Mouse (Mus musculus) lung, adult 2 months (tissue): ENCODE results near the gene Tnpo1. TPM values are rescaled to one million over a fixed set of nuclear protein-coding genes. Genes with fewer than 3 reads are reported as not detected.

Source experiments
- DNase-seq: peaks from one replicate; pipeline ENCODE4 v3.0.0; 2022
- H3K4me1 ChIP-seq: fragments of 200-500 bp; 2 replicates; pipeline ENCODE4 v1.6.1; 2011; ENCODE audit warnings: low read length; ENCODE audit not compliant: control insufficient read depth, insufficient read depth
- H3K4me3 ChIP-seq: fragments of 200-500 bp; replicated peaks from 2 replicates; pipeline ENCODE3; 2011; ENCODE audit warnings: low read depth, mild to moderate bottlenecking, control low read depth, low read length; ENCODE audit errors: extremely low read depth
- CTCF ChIP-seq: fragments of 200-500 bp; IDR thresholded peaks from 2 replicates; pipeline ENCODE4 v1.5.1; 2011; ENCODE audit warnings: mild to moderate bottlenecking, low read length, control low read depth; ENCODE audit not compliant: insufficient read depth
- POLR2A ChIP-seq: fragments of 200-500 bp; IDR thresholded peaks from 2 replicates; pipeline ENCODE4 v1.6.1; 2011; ENCODE audit warnings: low read depth, mild to moderate bottlenecking, control low read depth, low read length, borderline replicate concordance; ENCODE audit errors: extremely low read depth
- WGBS: fragments of 180-500 bp; shearing (Covaris S2); methylation state at CpG from one replicate; pipeline ENCODE4 v1.1.7; 2018; 5-methylcytosine and 5-hydroxymethylcytosine counted together
- polyA plus RNA-seq: library from polyadenylated mRNA; depleted of rRNA; stranded (reverse); fragments of >200 nt; gene quantifications from 2 replicates; pipeline ENCODE4 v1.2.3, GENCODE M21; 2012; rRNA removed

Tnpo1 gene
- polyA plus RNA-seq, 1 experiment: 19.6 TPM

GRCm38 (mm10) chr13:98795511-98795910, 130.7 kb downstream of the Tnpo1 start:
- Histone ChIP-seq H3K4me3 (no peak overlapping the region), H3K4me1 (no peaks in the 10 kb centered on the region)
- WGBS: 92% methylated on average over 3 of the region's 3 CpGs
- TF ChIP-seq CTCF: no peak
- no peak for TF ChIP-seq POLR2A
- no peak for DNase-seq

- no peak for DNase-seq
- Histone ChIP-seq H3K4me3 (no peak overlapping the region), H3K4me1 (no peaks in the 10 kb centered on the region)
- WGBS: 91% methylated on average over 1 of the region's 1 CpGs
- TF ChIP-seq CTCF (no peak), POLR2A (no peak)
Observed at GRCm38 (mm10) chr13:98792864-98793263, 133.3 kb downstream of the Tnpo1 start.

GRCm38 (mm10) chr13:98791693-98792092, 134.5 kb downstream of the Tnpo1 start:
- TF ChIP-seq CTCF (no peak), POLR2A (no peak)
- H3K4me1 ChIP-seq: no peaks in the 10 kb centered on the region
- 94% methylated on average over 1 of the region's 1 CpGs for WGBS
- no peak overlapping the region for H3K4me3 ChIP-seq
- DNase-seq: no peak

Other genes starting within 250 kb of the Tnpo1 start
- 3.6 and 6.6 TPM in 2 replicates for gene Tmem171, start 231.6 kb downstream of the Tnpo1 start, polyA plus RNA-seq
- gene Fcho2, start 110.9 kb downstream of the Tnpo1 start, polyA plus RNA-seq: 16.0 and 21.1 TPM in 2 replicates
- not detected in 2 replicates for gene 1700024P04Rik, start 58.2 kb upstream of the Tnpo1 start, polyA plus RNA-seq